Mouse (Mus musculus) hindbrain, embryonic 10.5 days (tissue): ENCODE measurements at regions not wholly inside any gene's neighbourhood (a gene's known extent, or its start where the extent isn't known, plus 50 kb on each side); places are given as distances from the start of the nearest gene placed in this dataset.

Source experiments
- DNase-seq: peaks from one replicate; pipeline ENCODE4 v3.0.0-alpha.2; 2017; ENCODE audit warnings: low spot score
- H3K27ac ChIP-seq: fragments of 300-500 bp; sonication (generic); 2 replicates; pipeline ENCODE4 v1.5.1; 2016; ENCODE audit warnings: mild to moderate bottlenecking, moderate library complexity
- H3K27me3 ChIP-seq: fragments of 300-500 bp; sonication (generic); 2 replicates; pipeline ENCODE4 v1.6.1; 2016; ENCODE audit warnings: mild to moderate bottlenecking; ENCODE audit not compliant: poor library complexity, insufficient read depth, severe bottlenecking
- H3K36me3 ChIP-seq: fragments of 300-500 bp; sonication (generic); 2 replicates; pipeline ENCODE4 v1.6.1; 2016; ENCODE audit warnings: mild to moderate bottlenecking, moderate library complexity
- H3K4me1 ChIP-seq: fragments of 300-500 bp; sonication (generic); replicated peaks from 2 replicates; pipeline ENCODE4 v1.6.1; 2016; ENCODE audit warnings: mild to moderate bottlenecking
- H3K4me3 ChIP-seq: fragments of 300-500 bp; sonication (generic); 2 replicates; pipeline ENCODE4 v1.5.1; 2016; ENCODE audit warnings: mild to moderate bottlenecking, moderate library complexity
- H3K9me3 ChIP-seq: fragments of 300-500 bp; sonication (generic); 2 replicates; pipeline ENCODE4 v1.6.1; 2016; ENCODE audit warnings: mild to moderate bottlenecking, moderate library complexity
- WGBS: fragments of 180-500 bp; shearing (Covaris S2); methylation state at CpG from one replicate; pipeline ENCODE4 v1.1.7; 2016; 5-methylcytosine and 5-hydroxymethylcytosine counted together

DNA sequence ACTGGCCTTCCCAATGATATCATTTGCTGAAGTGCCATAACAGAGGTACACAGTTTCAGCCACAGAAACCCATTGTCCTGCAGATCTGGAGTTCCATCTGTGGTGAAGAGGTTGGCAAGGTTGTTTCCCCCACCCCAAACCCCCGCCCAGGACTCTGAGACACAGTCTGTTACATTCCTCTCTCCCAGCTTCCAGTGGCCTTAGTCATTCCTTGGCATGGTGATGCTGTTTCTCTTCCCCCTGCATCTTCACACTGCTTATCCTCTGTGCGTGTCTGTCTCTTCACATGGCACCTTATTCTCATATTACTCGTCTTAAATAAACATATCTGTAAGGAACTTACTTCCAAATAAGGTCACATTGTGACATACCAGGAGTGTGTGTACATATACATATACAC is 206.5 kb downstream of the Nfkbiz start:
- Histone ChIP-seq H3K4me1 (no peaks in the 10 kb centered on the region), H3K27ac (no peak overlapping the region), H3K4me3 (no peak overlapping the region), H3K27me3 (no peaks in the 10 kb centered on the region), H3K9me3 (no peaks in the 10 kb centered on the region), H3K36me3 (no peaks in the 10 kb centered on the region)
- 80% methylated on average over 3 of the region's 3 CpGs for WGBS
- DNase-seq: no peak

GRCm38 (mm10) chr16:55631637-55632036 is 207.1 kb downstream of the Nfkbiz start:
- DNase-seq: no peak
- H3K4me3 ChIP-seq: no peak overlapping the region
- no peaks in the 10 kb centered on the region for H3K27me3 ChIP-seq
- no peaks in the 10 kb centered on the region for H3K9me3 ChIP-seq
- WGBS: 64% methylated on average over 2 of the region's 2 CpGs
- H3K36me3 ChIP-seq: no peaks in the 10 kb centered on the region
- no peaks in the 10 kb centered on the region for H3K4me1 ChIP-seq
- H3K27ac ChIP-seq: no peak overlapping the region

- Histone ChIP-seq H3K9me3 (0 out of 2 replicates have a peak, but pooled peaks cover 3% of the 10 kb centered on the region), H3K36me3 (no peaks in the 10 kb centered on the region), H3K4me1 (no peaks in the 10 kb centered on the region), H3K27ac (no peak overlapping the region), H3K27me3 (no peaks in the 10 kb centered on the region), H3K4me3 (no peak overlapping the region)
- DNase-seq: no peak
- 81% methylated on average over 2 of the region's 2 CpGs for WGBS
Measured at GRCm38 (mm10) chr16:55631048-55631447, 207.7 kb downstream of the Nfkbiz start.

- Histone ChIP-seq H3K27me3 (no peaks in the 10 kb centered on the region), H3K36me3 (no peaks in the 10 kb centered on the region), H3K9me3 (0 out of 2 replicates have a peak, but pooled peaks cover 4% of the 10 kb centered on the region), H3K4me1 (no peaks in the 10 kb centered on the region), H3K27ac (no peak overlapping the region), H3K4me3 (no peak overlapping the region)
- no peak for DNase-seq
- WGBS: 91% methylated on average over 1 of the region's 1 CpGs
Measured at GRCm38 (mm10) chr16:55627531-55627930, 211.2 kb downstream of the Nfkbiz start.

GRCm38 (mm10) chr16:55623422-55623821 is 215.3 kb downstream of the Nfkbiz start:
- Histone ChIP-seq H3K27me3 (no peaks in the 10 kb centered on the region), H3K4me3 (no peak overlapping the region), H3K36me3 (no peaks in the 10 kb centered on the region), H3K4me1 (no peaks in the 10 kb centered on the region), H3K9me3 (0 out of 2 replicates have a peak, but pooled peaks cover 4% of the 10 kb centered on the region), H3K27ac (no peak overlapping the region)
- no peak for DNase-seq

DNA sequence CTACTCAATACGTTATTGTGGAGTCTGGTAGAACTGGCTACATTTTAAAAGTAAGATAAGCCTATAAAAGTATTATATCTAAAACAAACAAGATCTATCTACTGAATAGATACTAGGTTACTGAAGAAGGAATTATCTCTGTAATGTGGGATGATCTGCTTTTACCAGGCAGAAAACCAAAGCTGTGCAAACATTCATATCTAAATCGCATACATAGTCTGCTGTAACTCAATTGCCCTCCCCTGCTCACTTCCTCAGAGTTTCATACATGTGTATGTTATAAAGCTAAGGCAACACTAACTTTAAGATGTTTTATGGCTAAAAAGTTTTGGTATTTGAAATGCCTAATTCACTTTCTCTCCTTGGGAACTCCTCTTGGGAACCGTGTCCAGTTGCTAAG is 219.0 kb downstream of the Nfkbiz start:
- WGBS: 80% methylated on average over 3 of the region's 3 CpGs
- Histone ChIP-seq H3K27me3 (no peaks in the 10 kb centered on the region), H3K27ac (no peak overlapping the region), H3K4me3 (no peak overlapping the region), H3K9me3 (no peaks in the 10 kb centered on the region), H3K4me1 (no peaks in the 10 kb centered on the region), H3K36me3 (no peaks in the 10 kb centered on the region)
- no peak for DNase-seq

DNA sequence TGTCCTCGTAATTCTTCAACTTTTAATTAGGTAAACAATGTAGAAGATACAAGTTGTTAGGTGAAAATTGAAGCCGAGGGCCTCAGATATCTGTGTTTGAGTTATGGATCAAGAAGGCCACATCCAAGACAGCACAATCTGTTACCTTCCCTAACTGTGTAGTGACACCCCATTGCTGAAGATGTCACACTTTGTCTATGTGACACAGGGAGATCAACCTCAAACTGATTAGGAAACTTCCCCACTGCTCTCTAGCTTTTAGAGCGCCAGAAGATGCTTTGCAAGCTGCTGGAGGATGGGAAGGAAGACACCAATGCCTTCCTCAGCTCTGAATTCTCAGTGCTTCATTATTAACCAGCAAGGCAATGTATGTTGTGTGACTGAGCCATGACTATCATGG is 220.7 kb downstream of the Nfkbiz start:
- Histone ChIP-seq H3K27me3 (no peaks in the 10 kb centered on the region), H3K36me3 (no peaks in the 10 kb centered on the region), H3K4me3 (no peak overlapping the region), H3K27ac (no peak overlapping the region), H3K9me3 (no peaks in the 10 kb centered on the region), H3K4me1 (no peaks in the 10 kb centered on the region)
- WGBS: 84% methylated on average over 3 of the region's 3 CpGs
- DNase-seq: no peak

GRCm38 (mm10) chr16:55617506-55617905 is 221.2 kb downstream of the Nfkbiz start:
- no peaks in the 10 kb centered on the region for H3K27me3 ChIP-seq
- H3K4me1 ChIP-seq: no peaks in the 10 kb centered on the region
- WGBS: 50% methylated on average over 4 of the region's 4 CpGs
- H3K4me3 ChIP-seq: no peak overlapping the region
- no peak overlapping the region for H3K27ac ChIP-seq
- DNase-seq: no peak
- H3K36me3 ChIP-seq: no peaks in the 10 kb centered on the region
- no peaks in the 10 kb centered on the region for H3K9me3 ChIP-seq

GRCm38 (mm10) chr16:55616408-55617120 is 222.1 kb downstream of the Nfkbiz start:
- Histone ChIP-seq H3K9me3 (no peaks in the 10 kb centered on the region), H3K27me3 (no peaks in the 10 kb centered on the region), H3K27ac (no peak overlapping the region), H3K4me3 (no peak overlapping the region), H3K4me1 (no peaks in the 10 kb centered on the region), H3K36me3 (no peaks in the 10 kb centered on the region)
- no peak for DNase-seq
- 87% methylated on average over 1 of the region's 1 CpGs for WGBS

GRCm38 (mm10) chr16:55612873-55613272 is 225.8 kb downstream of the Nfkbiz start:
- Histone ChIP-seq H3K27me3 (no peaks in the 10 kb centered on the region), H3K27ac (no peak overlapping the region), H3K4me1 (no peaks in the 10 kb centered on the region), H3K4me3 (no peak overlapping the region), H3K36me3 (no peaks in the 10 kb centered on the region), H3K9me3 (peaks cover 4% of the 10 kb centered on the region; the same call in 1 of the 2 replicates)
- no peak for DNase-seq
- 90% methylated on average over 3 of the region's 3 CpGs for WGBS

GRCm38 (mm10) chr16:55612001-55612400 is 226.7 kb downstream of the Nfkbiz start:
- peaks cover 4% of the 10 kb centered on the region; the same call in 1 of the 2 replicates for H3K9me3 ChIP-seq
- H3K4me3 ChIP-seq: no peak overlapping the region
- H3K36me3 ChIP-seq: no peaks in the 10 kb centered on the region
- 84% methylated on average over 5 of the region's 5 CpGs for WGBS
- no peaks in the 10 kb centered on the region for H3K27me3 ChIP-seq
- DNase-seq: no peak
- H3K27ac ChIP-seq: no peak overlapping the region
- no peaks in the 10 kb centered on the region for H3K4me1 ChIP-seq

GRCm38 (mm10) chr16:55611172-55611571 is 227.5 kb downstream of the Nfkbiz start:
- no peak overlapping the region for H3K4me3 ChIP-seq
- H3K9me3 ChIP-seq: peaks cover 4% of the 10 kb centered on the region; the same call in 1 of the 2 replicates
- no peaks in the 10 kb centered on the region for H3K4me1 ChIP-seq
- DNase-seq: no peak
- H3K36me3 ChIP-seq: no peaks in the 10 kb centered on the region
- no peak overlapping the region for H3K27ac ChIP-seq
- WGBS: 92% methylated on average over 3 of the region's 3 CpGs
- no peaks in the 10 kb centered on the region for H3K27me3 ChIP-seq

GRCm38 (mm10) chr16:55608361-55608760 is 230.3 kb downstream of the Nfkbiz start:
- WGBS: 85% methylated on average over 3 of the region's 3 CpGs

More at GRCm38 (mm10) chr16:55608361-55608760, 230.3 kb downstream of the Nfkbiz start:
- no peaks in the 10 kb centered on the region for H3K27me3 ChIP-seq
- no peak overlapping the region for H3K4me3 ChIP-seq
- H3K27ac ChIP-seq: no peak overlapping the region
- DNase-seq: no peak
- H3K36me3 ChIP-seq: no peaks in the 10 kb centered on the region
- H3K9me3 ChIP-seq: peaks cover 4% of the 10 kb centered on the region; the same call in 1 of the 2 replicates
- H3K4me1 ChIP-seq: no peaks in the 10 kb centered on the region
